Mouse (Mus musculus): ENCODE measurements at regions not wholly inside any gene's neighbourhood (a gene's known extent, or its start where the extent isn't known, plus 50 kb on each side); places are given as distances from the start of the nearest gene placed in this dataset.
"Not testable (repeated sequence)": the region's sequence is repeated elsewhere in the genome, so short reads cannot be mapped to it uniquely, and the experiment has no call there.

DNA sequence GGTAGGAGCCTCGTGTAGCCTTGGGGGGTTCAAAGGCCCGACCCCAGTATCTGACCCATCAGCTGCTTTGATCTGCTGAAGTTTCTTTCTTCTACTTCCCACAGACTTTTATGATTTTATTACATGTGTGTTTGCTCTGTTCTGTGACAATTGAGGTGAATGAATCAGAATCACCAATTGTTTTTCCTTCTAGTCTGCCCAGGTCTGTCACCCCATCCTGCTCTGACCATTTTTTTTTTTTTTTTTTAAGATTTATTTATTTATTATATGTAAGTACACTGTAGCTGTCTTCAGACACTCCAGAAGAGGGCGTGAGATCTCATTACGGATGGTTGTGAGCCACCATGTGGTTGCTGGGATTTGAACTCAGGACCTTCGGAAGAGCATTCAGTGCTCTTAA, 170.6 kb downstream of the Bcl2l11 start:
- TF ChIP-seq CTCF (conservative IDR thresholded peaks at IDR 0.05 in 1 of 2, IDR thresholded peaks at IDR 0.05 in 1 of 2; ENCODE audit: low read depth in 2 of 2, low read length in 2 of 2); USF1 (IDR thresholded peaks at IDR 0.05; ENCODE audit: low read depth, low read length); MEF2A (IDR thresholded peaks at IDR 0.05; ENCODE audit: borderline replicate concordance, low read depth, low read length); POLR2A (IDR thresholded peaks at IDR 0.05; ENCODE audit: low read depth, low read length); RCOR1 (conservative IDR thresholded peaks at IDR 0.05; ENCODE audit: low read depth, low read length); EP300 (IDR thresholded peaks at IDR 0.05; ENCODE audit: low read length); RAD21 (IDR thresholded peaks at IDR 0.05; ENCODE audit: low read depth, low read length); SMC3 (IDR thresholded peaks at IDR 0.05; ENCODE audit: low read depth, low read length); E2F4 (IDR thresholded peaks at IDR 0.05; ENCODE audit: insufficient replicate concordance, low read depth, low read length); MAZ (IDR thresholded peaks at IDR 0.05; ENCODE audit: low read depth, low read length); MAFK (IDR thresholded peaks at IDR 0.05; ENCODE audit: insufficient replicate concordance, low read length): not testable (repeated sequence)

Data from CH12.LX (cell line).